Mouse (Mus musculus) heart, postnatal 4 days (tissue): Measurements from ENCODE around the gene Tmsb15b1. TPM values are rescaled to one million over a fixed set of nuclear protein-coding genes. Genes with fewer than 3 reads are reported as not detected.

Experiments
- total RNA-seq, 2 experiments: library from RNA; stranded (reverse); gene quantifications; 2 replicates each; pipeline ENCODE4 v1.2.3; 2021

Gene Tmsb15b1
- total RNA-seq, 2 experiments from 2014 or later, result 1.2 to 3.3 TPM

Other genes starting within 250 kb of the Tmsb15b1 start
- 100 to 1,000 TPM; 223 to 227 TPM for gene Morf4l2, start 233.2 kb downstream of the Tmsb15b1 start, total RNA-seq
- not detected for gene Glra4, start 196.7 kb downstream of the Tmsb15b1 start, total RNA-seq
- 1 to 10 TPM; 2.0 to 4.8 TPM for gene Plp1, start 154.2 kb downstream of the Tmsb15b1 start, total RNA-seq
- gene Rab9b, start 108.1 kb downstream of the Tmsb15b1 start, total RNA-seq, result under 1 TPM; 0.09 to 0.31 TPM
- gene H2bfm, start 49.5 kb downstream of the Tmsb15b1 start, total RNA-seq, result not detected
- 1 to 10 TPM; 5.3 to 9.7 TPM for gene Tmsb15b2, start 1.4 kb downstream of the Tmsb15b1 start, total RNA-seq
- gene Tmsb15l, start within 50 bp of the Tmsb15b1 start, total RNA-seq, result under 1 TPM in 1 of 2 experiments, not detected in 1; 0.36 TPM
- gene Zcchc18, start 16.3 kb upstream of the Tmsb15b1 start, total RNA-seq, result under 1 TPM; 0.17 to 0.25 TPM
- gene Slc25a53, start 61.4 kb upstream of the Tmsb15b1 start, total RNA-seq, result 1 to 10 TPM; 6.6 to 7.9 TPM
- 1 to 10 TPM; 5.1 to 6.3 TPM for gene Fam199x, start 72.7 kb upstream of the Tmsb15b1 start, total RNA-seq
- gene Esx1, start 145.2 kb upstream of the Tmsb15b1 start, total RNA-seq, result not detected